Mouse (Mus musculus): Measurements from ENCODE around the gene Hes6.

Gene Hes6

GRCm38 (mm10) chr1:91398260-91399062 is 15.4 kb downstream of the Hes6 start, which contains the start of gene Ilkap:
TSS of gene Ilkap (minus strand) at chr1:91398815.
- peak; percentile 78 for DNase-seq

- no peak for DNase-seq
These were observed 15.9 kb downstream of the Hes6 start for GRCm38 (mm10) chr1:91397927-91398259.

- DNase-seq: no peak
These were observed 23.5 kb downstream of the Hes6 start for GRCm38 (mm10) chr1:91390369-91390768.

- DNase-seq: no peak
These were observed 32.8 kb downstream of the Hes6 start for GRCm38 (mm10) chr1:91381091-91381471.

- DNase-seq: peak; percentile 88
These were observed 33.3 kb downstream of the Hes6 start for GRCm38 (mm10) chr1:91380453-91381090.

GRCm38 (mm10) chr1:91373414-91373835 is 40.4 kb downstream of the Hes6 start:
- no peak for DNase-seq

- DNase-seq: no peak
These were observed 43.8 kb downstream of the Hes6 start for GRCm38 (mm10) chr1:91370055-91370454.

- no peak for DNase-seq
These were observed 44.4 kb downstream of the Hes6 start for GRCm38 (mm10) chr1:91369408-91369807.

- no peak for DNase-seq
These were observed 46.5 kb downstream of the Hes6 start for GRCm38 (mm10) chr1:91367295-91367694.

GRCm38 (mm10) chr1:91366215-91367108 is 47.4 kb downstream of the Hes6 start, which contains the start of gene Erfe:
TSS of gene Erfe (plus strand) at chr1:91366430.
- DNase-seq: peak; percentile 57

- DNase-seq: no peak
These were observed 48.0 kb downstream of the Hes6 start for GRCm38 (mm10) chr1:91365816-91366214.

- DNase-seq: no peak
These were observed 48.8 kb downstream of the Hes6 start for GRCm38 (mm10) chr1:91364822-91365644.

- DNase-seq: no peak
These were observed 51.7 kb downstream of the Hes6 start for GRCm38 (mm10) chr1:91362113-91362512.

Measured in right cerebral cortex, postnatal 14 days (tissue).